Mouse (Mus musculus): Measurements from ENCODE around the gene D430042O09Rik. TPM values are rescaled to one million over a fixed set of nuclear protein-coding genes. Genes with fewer than 3 reads are reported as not detected.

The D430042O09Rik gene
- total RNA-seq, 2 experiments from 2014 or later = 4.4 to 6.5 TPM

GRCm38 (mm10) chr7:125733791-125734190, 26.1 kb downstream of the D430042O09Rik start:
- intact Hi-C loops (cut with DNase I) = no loop called here
- no peak for DNase-seq

- intact Hi-C loops (cut with DNase I) = no loop called here
These were observed 28.8 kb downstream of the D430042O09Rik start for GRCm38 (mm10) chr7:125736366-125737015.

DNA sequence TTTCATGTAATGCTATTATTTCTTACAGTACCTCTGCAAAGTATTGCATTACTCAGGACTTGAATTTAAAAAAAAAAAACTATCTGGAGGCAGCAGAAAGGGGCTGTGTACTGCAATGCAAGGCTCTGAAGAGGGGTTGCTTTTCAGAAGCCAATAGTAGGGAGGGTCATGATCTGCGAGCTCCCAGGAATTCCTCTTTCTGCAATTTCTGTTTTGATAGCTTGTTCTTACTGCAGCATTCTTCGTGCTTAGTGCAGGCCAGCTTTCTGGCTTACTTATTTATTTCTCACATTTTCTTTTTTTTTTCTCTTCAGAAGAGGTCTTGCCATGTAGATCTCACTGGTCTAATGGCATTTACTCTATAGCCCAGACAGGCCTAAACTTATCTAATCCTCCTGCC, 32.8 kb downstream of the D430042O09Rik start:
- DNase-seq = no peak
- intact Hi-C loops (cut with DNase I) = no loop called here

More at GRCm38 (mm10) chr7:125736366-125737015, 28.8 kb downstream of the D430042O09Rik start:
- no peak for DNase-seq

- DNase-seq = no peak
- intact Hi-C loops (cut with DNase I) = no loop called here
These were observed 33.6 kb downstream of the D430042O09Rik start for GRCm38 (mm10) chr7:125741271-125741703.

- intact Hi-C loops (cut with DNase I) = loop anchor here (5.0 kb wide), 1 partner anchor 343 kb away; no protein-coding TSS in a partner anchor
- DNase-seq = no peak
These were observed 37.1 kb downstream of the D430042O09Rik start for GRCm38 (mm10) chr7:125744774-125745173.

- intact Hi-C loops (cut with DNase I) = loop anchor here (5.0 kb wide), 1 partner anchor 341 kb away; no protein-coding TSS in a partner anchor
- no peak for DNase-seq
These were observed 39.1 kb downstream of the D430042O09Rik start for GRCm38 (mm10) chr7:125746621-125747315.

DNA sequence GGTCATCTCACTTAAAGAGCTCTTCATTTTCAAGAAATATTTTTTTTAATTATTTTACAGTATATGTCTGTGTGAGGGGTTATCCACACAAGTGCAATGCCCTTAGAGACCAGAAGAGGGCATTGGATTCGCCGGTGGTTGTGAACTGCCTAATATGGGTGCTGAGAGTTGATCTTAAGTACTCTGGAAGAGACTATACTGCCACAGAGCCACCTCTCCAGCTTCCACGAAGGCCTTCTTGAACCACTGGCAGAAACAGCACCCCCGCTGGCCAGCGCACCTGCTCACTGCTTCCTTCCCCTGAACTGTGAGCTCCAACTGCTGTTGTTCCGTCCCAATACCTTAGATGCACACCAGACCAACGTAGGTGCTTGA, 39.6 kb downstream of the D430042O09Rik start:
- intact Hi-C loops (cut with DNase I) = loop anchor here (5.0 kb wide), 1 partner anchor 340 kb away; no protein-coding TSS in a partner anchor
- no peak for DNase-seq

GRCm38 (mm10) chr7:125748186-125748585, 40.5 kb downstream of the D430042O09Rik start:
- intact Hi-C loops (cut with DNase I) = loop anchor here (5.0 kb wide), 1 partner anchor 339 kb away; no protein-coding TSS in a partner anchor
- DNase-seq = no peak

DNA sequence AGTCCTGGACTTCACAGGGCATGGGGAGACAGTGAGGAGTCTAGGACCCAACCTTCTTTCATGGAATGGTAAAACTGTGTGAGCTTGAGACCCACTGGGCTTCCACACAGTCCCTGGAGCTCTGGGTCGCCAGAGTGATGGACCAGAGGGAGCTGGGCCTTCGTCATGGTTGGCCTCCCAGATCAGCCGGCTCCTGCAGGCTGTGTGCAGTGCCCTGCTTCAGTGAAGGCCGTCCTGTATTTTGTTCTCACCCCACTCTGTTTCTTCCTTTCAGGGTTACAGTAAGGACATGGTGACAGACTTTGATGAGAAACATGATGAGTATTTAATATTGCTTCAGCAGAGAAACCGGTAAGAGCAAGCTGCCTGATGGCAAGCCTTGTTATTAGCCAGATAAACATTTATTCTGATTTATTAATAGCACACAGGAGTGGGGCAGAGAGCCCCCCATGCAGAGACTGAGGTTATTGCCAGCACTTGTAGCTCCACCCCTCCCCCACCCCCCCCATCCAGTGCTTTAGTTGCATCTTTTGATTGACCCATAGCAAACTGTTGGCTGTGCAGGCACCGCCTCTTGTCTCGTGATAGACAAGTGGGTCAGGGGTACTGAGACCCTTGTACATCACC, 45.1 kb downstream of the D430042O09Rik start:
- intact Hi-C loops (cut with DNase I) = no loop called here
- no peak for DNase-seq

DNA sequence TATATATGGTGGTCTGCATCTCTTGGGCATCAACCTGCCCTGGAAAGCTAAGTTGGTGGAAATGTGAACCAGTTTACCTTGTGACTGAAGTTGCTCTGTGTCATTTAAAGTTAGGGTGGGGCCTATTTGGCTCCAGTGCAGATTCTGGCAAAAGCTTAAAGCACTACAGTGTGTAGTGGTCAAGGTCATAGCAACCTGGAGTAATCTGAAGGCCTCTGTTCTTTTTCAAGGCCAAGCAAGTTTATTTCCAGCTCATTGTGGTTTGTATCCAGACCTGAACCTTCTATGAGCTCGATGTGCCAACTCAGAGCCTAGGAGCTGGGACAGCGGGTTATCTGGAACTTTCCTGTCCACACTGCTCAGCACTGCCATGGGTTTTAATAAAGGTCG, 45.6 kb downstream of the D430042O09Rik start:
- no peak for DNase-seq
- intact Hi-C loops (cut with DNase I) = no loop called here

GRCm38 (mm10) chr7:125756806-125757205, 49.1 kb downstream of the D430042O09Rik start:
- no peak for DNase-seq
- intact Hi-C loops (cut with DNase I) = no loop called here

- intact Hi-C loops (cut with DNase I) = no loop called here
- DNase-seq = no peak
These were observed 50.4 kb downstream of the D430042O09Rik start for GRCm38 (mm10) chr7:125757896-125758623.

DNA sequence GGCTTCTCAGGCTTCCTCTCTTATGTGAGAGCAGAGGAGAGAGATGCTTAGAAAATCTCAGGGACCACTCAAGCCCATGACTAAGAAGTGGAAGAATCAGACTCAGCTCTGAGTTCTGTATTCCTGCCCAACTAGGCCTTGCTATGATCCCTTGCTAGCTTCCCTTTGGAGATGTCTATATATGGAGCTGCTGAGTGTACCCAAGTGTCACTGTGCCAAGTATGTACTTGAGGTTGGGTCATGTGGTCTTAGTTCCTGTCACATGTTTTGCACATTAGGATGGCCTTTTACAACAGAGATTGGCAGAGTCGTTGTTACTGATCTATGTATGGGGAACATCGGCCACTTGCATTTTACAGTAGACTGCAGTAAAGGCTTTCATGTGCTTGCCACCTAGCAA, 54.6 kb downstream of the D430042O09Rik start:
- DNase-seq = no peak
- intact Hi-C loops (cut with DNase I) = no loop called here

DNA sequence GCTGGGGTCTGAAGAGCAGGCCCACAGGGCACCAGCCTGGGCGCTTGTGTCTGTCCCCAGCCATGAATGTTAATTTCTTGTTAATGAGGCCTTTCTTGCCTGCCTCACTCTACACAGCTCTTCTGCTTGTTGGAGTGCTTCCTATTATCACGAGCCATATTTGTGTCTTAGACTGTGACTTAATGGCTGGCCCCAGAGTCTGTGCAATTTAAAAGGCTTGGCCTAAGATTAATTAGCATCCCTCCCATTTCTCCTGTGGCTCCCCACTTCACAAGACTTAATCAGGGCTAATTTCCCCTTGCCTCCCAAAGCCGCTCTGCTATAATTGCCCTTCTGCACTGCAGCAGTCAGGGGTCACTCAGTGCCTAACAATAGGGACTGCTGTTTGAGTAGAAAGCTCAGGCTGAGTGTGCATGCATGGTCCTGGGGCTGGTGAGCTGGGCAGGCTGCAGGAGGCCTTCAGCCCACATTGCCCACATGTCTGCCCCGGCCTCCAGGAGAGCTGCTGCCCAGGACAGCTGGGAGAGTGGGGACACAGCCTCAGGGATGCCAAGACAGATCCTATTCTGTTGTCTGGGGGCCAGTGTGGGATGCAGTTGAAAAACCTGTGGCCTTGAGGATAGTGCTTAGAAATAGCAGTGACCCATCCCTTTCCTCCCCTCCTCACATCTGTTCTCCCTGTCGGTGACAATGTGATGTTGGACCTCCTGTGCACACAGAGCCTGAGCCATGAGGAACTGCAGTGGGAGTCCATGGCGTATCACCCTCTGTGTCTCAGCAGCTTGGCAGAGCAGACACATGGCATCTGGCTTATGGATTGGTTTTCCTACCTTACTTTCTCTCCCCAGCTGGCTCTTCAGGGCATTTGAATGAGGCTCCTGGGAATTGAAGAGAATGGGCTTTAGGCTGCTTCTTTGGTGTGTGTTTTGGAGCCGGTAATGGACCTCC, 55.5 kb downstream of the D430042O09Rik start:
- DNase-seq = no peak
- intact Hi-C loops (cut with DNase I) = no loop called here

DNA sequence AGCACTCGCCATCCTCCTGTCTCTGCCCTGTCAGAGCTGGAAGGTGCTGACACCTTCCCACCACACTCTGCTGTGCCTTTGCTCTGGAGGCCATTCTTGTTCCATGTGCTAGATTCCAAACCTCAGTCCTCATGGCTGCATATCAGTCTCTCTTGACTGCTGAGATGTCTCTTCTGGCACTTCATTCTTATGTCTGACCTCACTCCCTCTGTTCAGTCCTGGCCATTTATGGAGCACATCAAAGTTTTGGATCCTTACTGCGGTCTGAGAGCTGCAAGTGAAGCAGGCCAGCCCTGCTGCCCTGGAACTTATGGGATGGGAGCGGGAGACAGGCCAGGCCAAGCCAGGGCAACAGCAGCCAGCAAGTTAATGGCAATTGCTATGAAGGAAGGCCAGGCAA, 56.7 kb downstream of the D430042O09Rik start:
- intact Hi-C loops (cut with DNase I) = no loop called here
- no peak for DNase-seq

DNA sequence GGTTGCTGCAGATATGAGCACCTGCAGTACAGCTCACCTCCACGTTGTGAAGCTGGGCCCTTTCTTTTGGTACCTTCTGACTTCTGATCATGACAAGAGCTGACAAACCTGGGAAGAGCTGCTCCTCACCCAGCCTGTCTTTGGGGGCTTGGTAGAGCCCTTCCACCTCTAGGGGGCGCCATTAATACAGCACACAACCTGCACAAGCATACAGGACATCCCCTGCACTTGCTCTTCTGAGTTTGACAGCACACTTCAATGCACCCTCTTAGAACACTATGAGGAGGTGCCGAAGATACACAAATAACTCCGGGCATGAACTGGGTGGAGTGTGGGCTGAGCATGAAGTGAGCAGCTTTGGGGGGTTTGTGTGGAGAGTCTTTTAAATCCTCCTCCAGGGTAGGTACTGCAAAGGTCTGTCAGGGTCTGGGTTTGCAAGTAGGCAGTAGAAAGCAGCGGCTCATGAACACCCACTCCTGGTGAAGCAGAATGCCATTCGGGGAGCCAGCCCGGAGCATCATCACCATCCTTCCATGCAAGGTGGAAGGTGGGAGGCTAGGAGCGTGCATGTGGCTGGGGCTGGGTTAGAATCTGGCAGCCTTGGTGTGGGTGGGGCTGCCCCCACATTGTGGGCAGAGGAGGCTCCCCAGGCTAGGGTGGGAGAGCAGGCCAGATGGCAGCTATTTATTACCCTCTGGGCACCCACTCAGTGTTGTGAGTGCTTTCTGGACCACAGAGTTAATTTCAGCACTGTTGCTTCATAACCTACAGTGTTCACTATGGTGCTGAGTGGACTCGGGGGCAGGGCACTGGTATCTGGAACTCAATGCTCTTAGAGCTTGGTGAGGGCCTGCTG, 59.5 kb downstream of the D430042O09Rik start:
- DNase-seq = peak in 1 of 2 experiments; percentile 21

GRCm38 (mm10) chr7:125772961-125773571, 65.4 kb downstream of the D430042O09Rik start:
- intact Hi-C loops (cut with DNase I) = no loop called here
- no peak for DNase-seq

More for the DNA sequence above, 59.5 kb downstream of the D430042O09Rik start:
- intact Hi-C loops (cut with DNase I) = loop anchor here (2.0 to 5.0 kb wide), 2 partner anchors 275 to 322 kb away; no protein-coding TSS in a partner anchor

GRCm38 (mm10) chr7:125783206-125783605, 75.5 kb downstream of the D430042O09Rik start:
- intact Hi-C loops (cut with DNase I) = no loop called here
- DNase-seq = no peak
